Mouse (Mus musculus) spleen, adult 2 months (tissue): Measurements from ENCODE around the gene Rbfox1.

Experiments
- CTCF ChIP-seq: fragments of 200-500 bp; IDR thresholded peaks from 2 replicates; pipeline ENCODE4 v1.5.1; 2011; ENCODE audit warnings: mild to moderate bottlenecking, inconsistent platforms; ENCODE audit not compliant: insufficient read depth, insufficient read length, insufficient replicate concordance; ENCODE audit errors: extremely low read depth
- POLR2A ChIP-seq: fragments of 200-500 bp; IDR thresholded peaks from 2 replicates; pipeline ENCODE4 v1.6.1; 2011; ENCODE audit warnings: low read depth, low read length, inconsistent platforms

DNA sequence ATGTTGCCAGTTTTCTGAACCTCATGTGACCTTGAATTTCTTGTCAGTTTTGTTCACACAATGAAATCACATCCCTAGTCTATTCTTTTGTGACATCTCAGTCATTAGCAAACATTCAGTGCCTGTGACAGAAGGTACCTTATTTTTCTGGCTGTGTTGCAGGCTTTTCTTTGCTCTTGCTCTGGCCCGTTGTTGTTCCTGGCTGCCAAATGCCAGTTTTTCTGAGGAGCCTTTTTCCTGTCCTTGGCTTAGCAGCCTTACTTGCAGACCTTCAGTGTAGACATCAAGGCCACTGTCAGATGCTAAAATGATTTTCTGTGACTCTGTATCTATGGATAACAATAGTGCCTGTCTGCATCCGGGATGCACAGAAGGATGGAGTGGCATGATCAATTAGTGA lies 1020.8 kb downstream of the Rbfox1 start:
- TF ChIP-seq CTCF (no peak), POLR2A (no peak)
